Comparison of ENCODE assay signal across 24 mouse cellular contexts in genomic region chr14:7919921-7920320, GRCm38 (mm10). TPM values are rescaled to one million over a fixed set of nuclear protein-coding genes. Genes with fewer than 3 reads are reported as not detected.
DNase-seq lines count a peak whose midpoint lies in the region; ATAC-seq and TF ChIP-seq lines count a peak whose summit lies in the region.
"Had no signal": no experiment of that assay in that cellular context is flagged by ENCODE, and none has a peak within 500 bp of the region (broad histone marks: within the 10 kb centered on the region; RNA-seq: fewer than 3 reads in every experiment).

No protein-coding gene starts in this region.

- TF ChIP-seq CTCF in kidney, postnatal 0 days (IDR thresholded peaks at IDR 0.05; ENCODE audit: low read depth), result no peak
- no peak for TF ChIP-seq CTCF in kidney, adult 2 months (conservative IDR thresholded peaks at IDR 0.05; ENCODE audit: insufficient read depth, insufficient read length, low read depth, low read length)

- peak; percentile 73 for DNase-seq in kidney, postnatal 0 days (ENCODE audit: low spot score)
- no peak for DNase-seq in kidney, adult 2 months
- DNase-seq in lung, postnatal 36 days, result peak; percentile 65
- DNase-seq in limb, embryonic 10.5 days (ENCODE audit: low spot score), result no peak
- DNase-seq in gastrocnemius, adult 8-10 months (ENCODE audit: low spot score in 2 of 2), result no peak
- DNase-seq in hindbrain, embryonic 10.5 days (ENCODE audit: low spot score), result no peak
- DNase-seq: adrenal gland, adult 8-10 months; cerebellum, postnatal 10 days; gastrocnemius, postnatal 14 days; kidney, postnatal 36 days; layer of hippocampus, adult 9-11 months; thymus, postnatal 4 days had no signal

- H3K4me2 ChIP-seq in kidney, postnatal 0 days (ENCODE audit: low read length), result no peak overlapping the region
- no peak overlapping the region for H3K4me2 ChIP-seq in intestine, embryonic 16.5 days (ENCODE audit: low read depth, low read length)
- H3K4me2 ChIP-seq: embryonic facial prominence, embryonic 12.5 days; heart, embryonic 15.5 days; liver, embryonic 11.5 days had no signal

- H3K9ac ChIP-seq in kidney, postnatal 0 days (ENCODE audit: low read depth, low read length), result no peak overlapping the region
- no peak overlapping the region for H3K9ac ChIP-seq in intestine, embryonic 16.5 days (ENCODE audit: low read depth, low read length)
- H3K9ac ChIP-seq: embryonic facial prominence, embryonic 12.5 days; heart, embryonic 15.5 days had no signal

- peaks cover 40% of the 10 kb centered on the region for H3K36me3 ChIP-seq in kidney, postnatal 0 days (ENCODE audit: insufficient read depth, low read length)
- no peaks in the 10 kb centered on the region for H3K36me3 ChIP-seq in kidney, adult 2 months (ENCODE audit: control insufficient read depth, insufficient read depth, low read length)
- peaks cover 30% of the 10 kb centered on the region for H3K36me3 ChIP-seq in intestine, embryonic 16.5 days (ENCODE audit: control insufficient read depth, insufficient read depth, low read length)
- H3K36me3 ChIP-seq in limb, embryonic 10.5 days, result peaks cover 98% of the 10 kb centered on the region
- H3K36me3 ChIP-seq in hindbrain, embryonic 10.5 days, result peaks cover 89% of the 10 kb centered on the region

- H3K27me3 ChIP-seq in kidney, postnatal 0 days (ENCODE audit: insufficient read depth, low read length), result no peaks in the 10 kb centered on the region
- H3K27me3 ChIP-seq in kidney, adult 2 months (replicated peaks; ENCODE audit: control insufficient read depth, insufficient read depth, low read length), result no peaks in the 10 kb centered on the region
- no peaks in the 10 kb centered on the region for H3K27me3 ChIP-seq in intestine, embryonic 16.5 days (replicated peaks; ENCODE audit: control insufficient read depth, insufficient read depth, low read length)
- H3K27me3 ChIP-seq in limb, embryonic 10.5 days (ENCODE audit: low read depth, poor library complexity, severe bottlenecking), result no peaks in the 10 kb centered on the region
- H3K27me3 ChIP-seq in hindbrain, embryonic 10.5 days (ENCODE audit: insufficient read depth, poor library complexity, severe bottlenecking), result no peaks in the 10 kb centered on the region
- H3K27me3 ChIP-seq: embryonic facial prominence, embryonic 12.5 days; heart, embryonic 15.5 days had no signal

- no peak overlapping the region for H3K27ac ChIP-seq in kidney, postnatal 0 days
- H3K27ac ChIP-seq in kidney, adult 2 months (ENCODE audit: insufficient read depth, low read depth, low read length), result no peak overlapping the region
- H3K27ac ChIP-seq in intestine, embryonic 16.5 days (ENCODE audit: low read length), result peak overlapping the region; percentile 38; the same call in 1 of the 2 replicates
- no peak overlapping the region for H3K27ac ChIP-seq in limb, embryonic 10.5 days
- no peak overlapping the region for H3K27ac ChIP-seq in hindbrain, embryonic 10.5 days
- H3K27ac ChIP-seq: embryonic facial prominence, embryonic 12.5 days; heart, embryonic 15.5 days; left cerebral cortex, adult 2 months; macrophage; midbrain, embryonic 10.5 days had no signal

- ATAC-seq in kidney, postnatal 0 days (replicated peaks; ENCODE audit: low FRiP score, low read depth), result peak; percentile 71
- peak; percentile 48 for ATAC-seq in intestine, embryonic 16.5 days
- ATAC-seq: forebrain, embryonic 14.5 days had no signal

- no peak for TF ChIP-seq POLR2A in kidney, adult 2 months (IDR thresholded peaks at IDR 0.05; ENCODE audit: low read depth, low read length)

- H3K9me3 ChIP-seq in kidney, postnatal 0 days (replicated peaks; ENCODE audit: low read length), result no peaks in the 10 kb centered on the region
- H3K9me3 ChIP-seq in intestine, embryonic 16.5 days (ENCODE audit: control insufficient read depth, low read length), result 0 out of 2 replicates have a peak, but pooled peaks cover 3% of the 10 kb centered on the region
- no peaks in the 10 kb centered on the region for H3K9me3 ChIP-seq in limb, embryonic 10.5 days (replicated peaks)
- H3K9me3 ChIP-seq in hindbrain, embryonic 10.5 days, result no peaks in the 10 kb centered on the region
- H3K9me3 ChIP-seq: embryonic facial prominence, embryonic 12.5 days; heart, embryonic 15.5 days; midbrain, embryonic 10.5 days had no signal

- H3K4me3 ChIP-seq in kidney, postnatal 0 days (replicated peaks; ENCODE audit: low read depth, low read length), result no peak overlapping the region
- H3K4me3 ChIP-seq in kidney, adult 2 months (ENCODE audit: insufficient read depth, low read depth, low read length), result no peak overlapping the region
- no peak overlapping the region for H3K4me3 ChIP-seq in intestine, embryonic 16.5 days (ENCODE audit: low read length)
- H3K4me3 ChIP-seq in limb, embryonic 10.5 days, result no peak overlapping the region
- no peak overlapping the region for H3K4me3 ChIP-seq in hindbrain, embryonic 10.5 days
- H3K4me3 ChIP-seq: embryonic facial prominence, embryonic 12.5 days; heart, embryonic 15.5 days; left cerebral cortex, adult 2 months; midbrain, embryonic 10.5 days had no signal

- H3K4me1 ChIP-seq in kidney, postnatal 0 days (replicated peaks; ENCODE audit: insufficient read depth, low read length), result no peaks in the 10 kb centered on the region
- H3K4me1 ChIP-seq in kidney, adult 2 months (ENCODE audit: control insufficient read depth, insufficient read depth, low read length), result no peaks in the 10 kb centered on the region
- peaks cover 13% of the 10 kb centered on the region for H3K4me1 ChIP-seq in intestine, embryonic 16.5 days (ENCODE audit: control insufficient read depth, insufficient read depth, low read length)
- peaks cover 2% of the 10 kb centered on the region; the same call in 1 of the 2 replicates for H3K4me1 ChIP-seq in limb, embryonic 10.5 days
- no peaks in the 10 kb centered on the region for H3K4me1 ChIP-seq in hindbrain, embryonic 10.5 days (replicated peaks)
- H3K4me1 ChIP-seq: embryonic facial prominence, embryonic 12.5 days; midbrain, embryonic 10.5 days had no signal

- WGBS in kidney, postnatal 0 days, result 47% methylated on average over 4 of the region's 4 CpGs
- 64% methylated on average over 4 of the region's 4 CpGs for WGBS in kidney, adult 2 months
- 63% methylated on average over 4 of the region's 4 CpGs for WGBS in intestine, embryonic 16.5 days
- 85% methylated on average over 4 of the region's 4 CpGs for WGBS in limb, embryonic 10.5 days
- WGBS in hindbrain, embryonic 10.5 days, result 80% methylated on average over 4 of the region's 4 CpGs

RNA-seq across cellular contexts. Expression of gene Gm45521, which starts 37.2 kb away (rescaled TPM):
- polyA plus RNA-seq in kidney, postnatal 0 days (2015; fragmentation: Nextera tagmentation; extraction: Ambion mirVana), result not detected in 2 replicates
- not detected in 2 replicates for polyA plus RNA-seq in kidney, adult 2 months (2012; rRNA removed)
- not detected in 2 replicates for polyA plus RNA-seq in intestine, embryonic 16.5 days (2015; fragmentation: Nextera tagmentation; extraction: Ambion mirVana)
- not detected in 2 replicates for polyA plus RNA-seq in limb, embryonic 10.5 days (2016; fragmentation: Nextera tagmentation; extraction: Ambion mirVana)
- total RNA-seq in gastrocnemius, adult 8-10 months (2022), result not detected
- polyA plus RNA-seq in hindbrain, embryonic 10.5 days (2016; fragmentation: Nextera tagmentation; extraction: Ambion mirVana), result 0.56 and 0.85 TPM in 2 replicates
- total RNA-seq: adrenal gland, adult 8-10 months; gastrocnemius, postnatal 14 days; heart, adult 8-10 months; hematopoietic stem cell, adult 5-6 weeks; left cerebral cortex, adult 2 months; midbrain, postnatal 0 days had no signal
- polyA plus RNA-seq: C2C12; embryonic facial prominence, embryonic 12.5 days; heart, embryonic 15.5 days; liver, embryonic 11.5 days; macrophage had no signal

Comparison
In these comparisons a context has a peak if more than half of its experiments do, and no peak if none do; other contexts are left out.
1. DNase-seq: peak in kidney, postnatal 0 days (single experiment) and lung, postnatal 36 days (single experiment); none in kidney, adult 2 months (single experiment), limb, embryonic 10.5 days (single experiment), gastrocnemius, adult 8-10 months (0 of 2) and hindbrain, embryonic 10.5 days (single experiment).